Mouse (Mus musculus) B cell, adult (primary cell): ENCODE measurements around the gene Naa38. TPM values are rescaled to one million over a fixed set of nuclear protein-coding genes. Genes with fewer than 3 reads are reported as not detected.

Source experiments
- total RNA-seq: library from RNA; stranded (reverse); gene quantifications from 4 replicates; pipeline ENCODE4 v1.2.4, GENCODE M21; 2023; ENCODE audit not compliant: inconsistent age

The Naa38 gene
- 39.9 to 59.3 TPM (median 48.7 TPM) in 4 replicates for total RNA-seq

GRCm38 (mm10) chr11:69395235-69395633 lies at the start of gene Naa38, which contains the start of gene Cyb5d1:
Gene Naa38 (plus strand): TSS chr11:69395487.
Gene Cyb5d1 (minus strand): TSS chr11:69395631.

GRCm38 (mm10) chr11:69369215-69369989 lies 25.9 kb upstream of the Naa38 start, which contains the start of gene Chd3:
Gene Chd3 (minus strand): TSS chr11:69369406.

GRCm38 (mm10) chr11:69398059-69398458 lies 2.8 kb downstream of the Naa38 start, which contains the start of gene Tmem88:
Gene Tmem88 (minus strand): TSS chr11:69398234.

GRCm38 (mm10) chr11:69413221-69414181 lies 18.2 kb downstream of the Naa38 start, which contains the start of gene Kdm6b:
Gene Kdm6b (minus strand): TSS chr11:69413675.

Other genes with a start within 250 kb of the Naa38 start
- gene Alox12b, start 238.5 kb upstream of the Naa38 start, total RNA-seq, result not detected in 4 replicates
- gene Alox8, start 197.6 kb upstream of the Naa38 start, total RNA-seq, result not detected in 4 replicates
- not detected in 4 replicates for gene Gucy2e, start 158.5 kb upstream of the Naa38 start, total RNA-seq
- gene Cntrob, start 71.7 kb upstream of the Naa38 start, total RNA-seq, result 27.1 to 33.6 TPM (median 29.4 TPM) in 4 replicates
- gene Trappc1, start 71.5 kb upstream of the Naa38 start, total RNA-seq, result 32.4 to 43.0 TPM (median 40.9 TPM) in 4 replicates
- 1.5 to 2.8 TPM (median 2.2 TPM) in 4 replicates for gene Kcnab3, start 69.2 kb upstream of the Naa38 start, total RNA-seq
- 1.4 to 2.9 TPM (median 2.1 TPM) in 4 replicates for gene Rnf227, start 55.0 kb upstream of the Naa38 start, total RNA-seq
- 312 to 359 TPM (median 334 TPM) in 4 replicates for gene Chd3, start 26.1 kb upstream of the Naa38 start, total RNA-seq
- gene Cyb5d1, start 144 bp downstream of the Naa38 start, total RNA-seq, result 35.8 to 44.9 TPM (median 38.2 TPM) in 4 replicates
- gene Tmem88, start 2.7 kb downstream of the Naa38 start, total RNA-seq, result 11.0 to 13.5 TPM (median 12.3 TPM) in 4 replicates
- gene Kdm6b, start 18.2 kb downstream of the Naa38 start, total RNA-seq, result 323 to 405 TPM (median 369 TPM) in 4 replicates
- gene Dnah2, start 153.6 kb downstream of the Naa38 start, total RNA-seq, result not detected in 4 replicates
- gene Efnb3, start 164.7 kb downstream of the Naa38 start, total RNA-seq, result 0.36 to 0.93 TPM (median 0.45 TPM) in 4 replicates
- gene Wrap53, start 184.8 kb downstream of the Naa38 start, total RNA-seq, result 11.6 to 16.8 TPM (median 11.9 TPM) in 4 replicates
- gene Trp53, start 184.9 kb downstream of the Naa38 start, total RNA-seq, result 130 to 136 TPM (median 131 TPM) in 4 replicates
- gene Atp1b2, start 210.5 kb downstream of the Naa38 start, total RNA-seq, result 0.33 TPM in 1 of 4 replicates, not detected in the others
- not detected in 4 replicates for gene Shbg, start 222.4 kb downstream of the Naa38 start, total RNA-seq
- not detected in 4 replicates for gene Sat2, start 226.5 kb downstream of the Naa38 start, total RNA-seq
- 76.8 to 83.1 TPM (median 77.8 TPM) in 4 replicates for gene Fxr2, start 237.5 kb downstream of the Naa38 start, total RNA-seq